Mouse (Mus musculus): ENCODE data around the gene Synpo2. TPM values are rescaled to one million over a fixed set of nuclear protein-coding genes. Genes with fewer than 3 reads are reported as not detected.

Gene Synpo2
- total RNA-seq, 2 experiments from 2014 or later: 9.0 to 9.9 TPM

GRCm38 (mm10) chr3:123053192-123053938, 182.6 kb downstream of the Synpo2 start:
- no peak for DNase-seq (ENCODE audit: low spot score in 2 of 2)

- no peak for DNase-seq (ENCODE audit: low spot score in 2 of 2)
Measured at GRCm38 (mm10) chr3:123042308-123042707, 193.6 kb downstream of the Synpo2 start.

GRCm38 (mm10) chr3:123034752-123035151, 201.2 kb downstream of the Synpo2 start, which contains the start of gene Myoz2:
Gene Myoz2 (minus strand): TSS chr3:123035015.
- no peak for DNase-seq (ENCODE audit: low spot score in 2 of 2)

- DNase-seq (ENCODE audit: low spot score in 2 of 2): no peak
Measured at GRCm38 (mm10) chr3:123033804-123034203, 202.1 kb downstream of the Synpo2 start.

Other genes starting within 250 kb of the Synpo2 start
- 10 to 100 TPM in 1 of 2 experiments, 1 to 10 TPM in 1; 6.6 to 19.0 TPM for gene Myoz2, start 201.1 kb downstream of the Synpo2 start, total RNA-seq (2021)
- gene Sec24d, start 31.3 kb upstream of the Synpo2 start, total RNA-seq (2021): 10 to 100 TPM; 95.2 to 97.8 TPM
- 10 to 100 TPM; 23.3 to 25.4 TPM for gene Mettl14, start 150.0 kb upstream of the Synpo2 start, total RNA-seq (2021)
- gene Prss12, start 210.8 kb upstream of the Synpo2 start, total RNA-seq (2021): 1 to 10 TPM; 3.0 to 3.8 TPM

All from adrenal gland, postnatal 4 days (tissue).